Mouse (Mus musculus): ENCODE results near the gene Dscaml1. TPM values are rescaled to one million over a fixed set of nuclear protein-coding genes. Genes with fewer than 3 reads are reported as not detected.
A peak's percentile ranks its signal among the peaks of the same experiment; 100 is the strongest.

Gene Dscaml1
- polyA plus RNA-seq, 1 experiment from 2014 or later, result 0.24 TPM

DNA sequence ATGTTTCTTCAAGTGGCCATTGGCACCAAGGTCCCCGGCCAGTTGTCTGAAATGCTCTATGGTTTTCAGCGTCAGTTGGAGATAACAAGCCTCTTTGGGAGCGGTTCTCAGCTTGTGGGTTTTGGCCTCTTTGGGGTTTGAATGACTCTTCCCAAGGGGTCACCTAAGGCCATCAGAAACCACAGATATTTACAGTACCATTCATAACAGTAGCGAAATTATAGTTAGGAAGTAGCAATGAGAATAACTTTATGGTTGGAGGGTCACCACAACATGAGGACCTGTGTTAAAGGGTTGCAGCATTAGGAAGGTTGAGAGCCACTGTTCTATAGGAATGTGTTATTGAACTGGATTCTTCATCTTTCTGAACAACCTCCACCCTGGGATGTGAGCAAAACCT is 24.9 kb downstream of the Dscaml1 start:
- H3K9ac ChIP-seq (ENCODE audit: low read depth, low read length), result no peak overlapping the region
- no peak for TF ChIP-seq CTCF (IDR thresholded peaks at IDR 0.05; ENCODE audit: low read depth)
- no peaks in the 10 kb centered on the region for H3K4me1 ChIP-seq (replicated peaks; ENCODE audit: insufficient read depth, low read length)
- no peak overlapping the region for H3K4me3 ChIP-seq (replicated peaks; ENCODE audit: low read depth, low read length)
- H3K36me3 ChIP-seq (ENCODE audit: insufficient read depth, low read length), result no peaks in the 10 kb centered on the region
- ATAC-seq (replicated peaks; ENCODE audit: low FRiP score, low read depth), result no peak
- DNase-seq (ENCODE audit: low spot score), result no peak
- H3K27ac ChIP-seq, result no peak overlapping the region
- WGBS, result 92% methylated on average over 4 of the region's 4 CpGs
- no peak overlapping the region for H3K4me2 ChIP-seq (ENCODE audit: low read length)
- no peaks in the 10 kb centered on the region for H3K27me3 ChIP-seq (ENCODE audit: insufficient read depth, low read length)
- no peaks in the 10 kb centered on the region for H3K9me3 ChIP-seq (replicated peaks; ENCODE audit: low read length)

DNA sequence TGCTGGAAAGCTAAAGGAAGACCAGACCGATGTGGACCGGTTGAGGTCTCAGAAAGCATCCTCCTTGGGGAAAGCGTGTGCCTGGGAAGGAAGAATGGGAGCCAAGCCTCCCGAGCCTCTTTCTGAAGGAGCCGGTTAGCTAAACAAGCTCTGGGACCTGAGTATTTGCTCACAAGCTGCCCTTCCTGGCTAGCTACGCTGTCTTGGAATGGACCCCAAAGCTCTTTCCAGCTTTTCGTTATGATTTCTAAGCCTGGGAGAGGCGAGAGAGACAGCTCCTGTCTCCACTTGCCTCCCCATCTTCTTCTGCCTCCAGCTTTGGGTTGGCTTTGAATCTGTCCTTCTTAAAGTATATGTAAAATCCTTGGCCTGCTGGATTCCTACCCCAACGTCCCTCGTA is 27.6 kb downstream of the Dscaml1 start:
- DNase-seq (ENCODE audit: low spot score) (no peak), ATAC-seq (replicated peaks; ENCODE audit: low FRiP score, low read depth) (no peak)
- Histone ChIP-seq H3K9ac (ENCODE audit: low read depth, low read length) (no peak overlapping the region), H3K4me1 (replicated peaks; ENCODE audit: insufficient read depth, low read length) (no peaks in the 10 kb centered on the region), H3K4me3 (replicated peaks; ENCODE audit: low read depth, low read length) (no peak overlapping the region), H3K9me3 (replicated peaks; ENCODE audit: low read length) (no peaks in the 10 kb centered on the region), H3K36me3 (ENCODE audit: insufficient read depth, low read length) (no peaks in the 10 kb centered on the region), H3K4me2 (ENCODE audit: low read length) (no peak overlapping the region), H3K27ac (no peak overlapping the region), H3K27me3 (ENCODE audit: insufficient read depth, low read length) (no peaks in the 10 kb centered on the region)
- TF ChIP-seq CTCF (IDR thresholded peaks at IDR 0.05; ENCODE audit: low read depth), result no peak
- WGBS, result 84% methylated on average over 10 of the region's 10 CpGs

DNA sequence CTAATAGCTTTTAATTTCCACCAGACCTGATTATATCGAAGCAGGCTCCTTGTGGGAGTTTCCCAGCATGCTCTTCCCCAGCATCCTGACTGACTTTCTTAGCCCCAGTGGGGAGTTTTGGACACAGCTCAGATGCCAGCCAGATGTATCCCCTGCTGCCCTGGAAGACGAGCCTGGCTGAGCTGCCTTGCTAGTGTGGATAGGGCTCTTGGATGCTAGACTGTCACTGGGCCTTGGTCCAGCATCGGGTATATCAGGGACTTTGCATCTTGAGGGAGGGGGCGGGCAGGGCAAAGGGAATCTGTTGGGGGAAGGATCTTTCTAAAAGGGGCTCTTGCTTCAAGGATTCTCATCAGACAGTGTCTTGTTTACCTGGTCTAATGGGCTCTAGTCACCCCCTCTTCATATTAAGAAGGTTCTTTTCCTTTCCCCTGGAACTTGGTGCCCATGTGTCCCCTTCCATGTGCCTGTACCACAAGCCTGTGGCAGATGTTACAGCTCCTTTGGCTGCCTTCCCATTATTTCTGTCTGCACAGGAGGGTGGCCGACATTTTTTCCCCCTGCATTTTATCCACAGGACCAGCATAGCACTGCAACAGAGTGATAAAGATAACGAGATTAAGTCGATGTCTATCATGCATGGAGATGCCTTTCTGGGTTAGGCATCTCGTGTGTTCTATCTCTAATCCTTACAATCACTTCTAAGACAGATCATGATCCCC is 28.6 kb downstream of the Dscaml1 start:
- Histone ChIP-seq H3K9ac (ENCODE audit: low read depth, low read length) (no peak overlapping the region), H3K4me1 (replicated peaks; ENCODE audit: insufficient read depth, low read length) (no peaks in the 10 kb centered on the region), H3K4me2 (ENCODE audit: low read length) (no peak overlapping the region), H3K27me3 (ENCODE audit: insufficient read depth, low read length) (no peaks in the 10 kb centered on the region), H3K27ac (no peak overlapping the region), H3K9me3 (replicated peaks; ENCODE audit: low read length) (no peaks in the 10 kb centered on the region), H3K36me3 (ENCODE audit: insufficient read depth, low read length) (no peaks in the 10 kb centered on the region), H3K4me3 (replicated peaks; ENCODE audit: low read depth, low read length) (no peak overlapping the region)
- DNase-seq (ENCODE audit: low spot score), result no peak
- WGBS, result 65% methylated on average over 8 of the region's 8 CpGs
- ATAC-seq (replicated peaks; ENCODE audit: low FRiP score, low read depth), result no peak
- no peak for TF ChIP-seq CTCF (IDR thresholded peaks at IDR 0.05; ENCODE audit: low read depth)

DNA sequence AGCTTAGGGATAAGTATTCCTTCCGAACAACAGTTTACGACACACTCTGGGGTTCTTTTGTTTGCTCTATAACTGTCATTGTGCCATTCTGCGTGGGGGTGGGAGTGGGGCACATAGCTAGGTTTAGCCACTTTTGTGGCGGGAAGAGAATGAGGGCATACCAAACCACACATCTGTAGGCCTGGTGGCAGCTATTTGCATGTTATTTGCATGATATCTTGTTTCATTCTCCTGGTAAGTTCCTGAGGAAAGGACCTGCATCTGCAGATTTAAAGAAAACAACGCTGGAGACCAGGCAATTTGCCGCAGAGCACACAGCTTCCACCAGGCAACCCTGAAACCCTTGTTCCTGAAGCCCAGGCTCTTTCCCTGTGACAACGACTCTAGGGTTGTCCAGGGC is 30.8 kb downstream of the Dscaml1 start:
- Histone ChIP-seq H3K4me1 (replicated peaks; ENCODE audit: insufficient read depth, low read length) (no peaks in the 10 kb centered on the region), H3K27ac (no peak overlapping the region), H3K4me2 (ENCODE audit: low read length) (no peak overlapping the region), H3K9ac (ENCODE audit: low read depth, low read length) (no peak overlapping the region), H3K4me3 (replicated peaks; ENCODE audit: low read depth, low read length) (no peak overlapping the region), H3K27me3 (ENCODE audit: insufficient read depth, low read length) (no peaks in the 10 kb centered on the region), H3K9me3 (replicated peaks; ENCODE audit: low read length) (no peaks in the 10 kb centered on the region), H3K36me3 (ENCODE audit: insufficient read depth, low read length) (no peaks in the 10 kb centered on the region)
- DNase-seq (ENCODE audit: low spot score) (peak; percentile 18), ATAC-seq (replicated peaks; ENCODE audit: low FRiP score, low read depth) (no peak)
- 25% methylated on average over 7 of the region's 7 CpGs for WGBS
- no peak for TF ChIP-seq CTCF (IDR thresholded peaks at IDR 0.05; ENCODE audit: low read depth)

DNA sequence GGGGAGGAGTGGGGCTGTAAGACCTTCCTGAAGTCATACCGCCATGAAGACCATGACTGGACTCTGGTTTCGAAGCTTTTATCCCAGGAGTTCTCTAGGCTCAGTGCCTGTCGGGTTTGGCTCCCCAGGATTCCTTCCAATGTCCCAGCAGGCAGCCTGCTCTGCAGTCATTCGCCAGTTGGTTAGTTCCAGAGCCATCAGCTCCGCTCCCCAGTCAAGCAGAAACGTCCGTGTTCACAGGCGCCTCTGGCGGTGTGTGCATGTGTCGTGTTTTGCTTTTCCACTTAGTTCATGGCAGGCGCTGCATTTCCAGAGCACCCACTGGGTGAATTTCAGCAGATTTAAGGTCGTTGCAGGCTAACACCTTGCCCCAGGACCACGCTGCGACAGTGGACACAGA is 31.9 kb downstream of the Dscaml1 start:
- no peaks in the 10 kb centered on the region for H3K9me3 ChIP-seq (replicated peaks; ENCODE audit: low read length)
- no peak overlapping the region for H3K4me3 ChIP-seq (replicated peaks; ENCODE audit: low read depth, low read length)
- H3K4me2 ChIP-seq (ENCODE audit: low read length), result no peak overlapping the region
- 51% methylated on average over 14 of the region's 14 CpGs for WGBS
- no peak for TF ChIP-seq CTCF (IDR thresholded peaks at IDR 0.05; ENCODE audit: low read depth)
- H3K27ac ChIP-seq, result no peak overlapping the region
- H3K4me1 ChIP-seq (replicated peaks; ENCODE audit: insufficient read depth, low read length), result no peaks in the 10 kb centered on the region
- H3K36me3 ChIP-seq (ENCODE audit: insufficient read depth, low read length), result no peaks in the 10 kb centered on the region
- ATAC-seq (replicated peaks; ENCODE audit: low FRiP score, low read depth) (no peak), DNase-seq (ENCODE audit: low spot score) (no peak)
- H3K27me3 ChIP-seq (ENCODE audit: insufficient read depth, low read length), result no peaks in the 10 kb centered on the region
- no peak overlapping the region for H3K9ac ChIP-seq (ENCODE audit: low read depth, low read length)

DNA sequence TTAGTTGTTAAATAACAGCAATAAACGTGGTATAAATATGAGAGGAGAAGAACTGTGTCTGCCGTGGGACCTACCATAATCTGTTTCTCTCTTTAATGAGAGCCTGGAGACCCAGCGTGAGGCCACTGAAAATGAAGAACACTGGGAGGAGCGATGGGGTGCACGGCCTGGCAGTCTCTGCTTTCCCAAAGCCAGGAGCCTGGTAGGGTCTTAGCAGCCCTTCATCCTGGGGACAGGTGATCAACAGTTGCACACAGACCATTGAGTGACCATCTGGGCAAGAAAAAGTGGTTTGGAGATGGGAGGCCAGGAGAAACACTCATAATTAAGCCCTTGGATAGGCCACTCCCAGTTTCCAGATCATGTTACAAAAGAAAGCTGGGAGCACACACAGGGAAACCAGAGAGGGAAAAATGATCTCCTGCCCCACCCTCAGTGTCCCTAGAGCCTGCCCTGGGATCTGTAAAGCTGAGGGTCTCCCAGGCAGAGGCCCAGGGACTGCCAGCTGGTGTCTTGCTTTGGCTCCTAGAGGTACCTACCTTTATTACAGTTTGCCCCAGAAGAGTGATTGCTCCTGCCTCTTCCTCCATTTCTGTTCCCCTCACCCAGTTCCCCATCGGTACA is 39.1 kb downstream of the Dscaml1 start:
- H3K4me2 ChIP-seq (ENCODE audit: low read length), result no peak overlapping the region
- WGBS, result 15% methylated on average over 6 of the region's 6 CpGs
- ATAC-seq (replicated peaks; ENCODE audit: low FRiP score, low read depth), result no peak

More for the DNA sequence above, 39.1 kb downstream of the Dscaml1 start:
- no peaks in the 10 kb centered on the region for H3K36me3 ChIP-seq (ENCODE audit: insufficient read depth, low read length)
- H3K4me1 ChIP-seq (replicated peaks; ENCODE audit: insufficient read depth, low read length), result peaks cover 4% of the 10 kb centered on the region; the same call in 1 of the 2 replicates
- H3K9me3 ChIP-seq (replicated peaks; ENCODE audit: low read length), result no peaks in the 10 kb centered on the region
- DNase-seq (ENCODE audit: low spot score), result peak; percentile 69
- no peak overlapping the region for H3K27ac ChIP-seq
- no peaks in the 10 kb centered on the region for H3K27me3 ChIP-seq (ENCODE audit: insufficient read depth, low read length)
- TF ChIP-seq CTCF (IDR thresholded peaks at IDR 0.05; ENCODE audit: low read depth), result no peak
- no peak overlapping the region for H3K9ac ChIP-seq (ENCODE audit: low read depth, low read length)
- no peak overlapping the region for H3K4me3 ChIP-seq (replicated peaks; ENCODE audit: low read depth, low read length)
